Mouse (Mus musculus) gastrocnemius, adult 18-20 months (tissue): ENCODE measurements around the gene Zfp560. TPM values are rescaled to one million over a fixed set of nuclear protein-coding genes. Genes with fewer than 3 reads are reported as not detected.
A peak's percentile ranks its signal among the peaks of the same experiment; 100 is the strongest.
"Not testable (repeated sequence)": the region's sequence is repeated elsewhere in the genome, so short reads cannot be mapped to it uniquely, and the experiment has no call there.

Experiments used
- DNase-seq: peaks from one replicate; pipeline ENCODE4 v3.0.0; 2021; ENCODE audit warnings: low spot score
- long read RNA-seq, 2 experiments: library from polyadenylated mRNA; stranded (forward); transcript quantifications; one replicate each; pipeline ENCODE4 v2.0.0; 2021
- total RNA-seq, 2 experiments: library from RNA; stranded (reverse); gene quantifications; 2 replicates each; pipeline ENCODE4 v1.2.3; 2021

Zfp560 gene
- 10 to 100 TPM; 12.7 to 13.5 TPM for total RNA-seq
- long read RNA-seq, experiment 1, transcript Zfp560-202 (3 exons, 608 nt), result major isoform, 14 of 16 reads
- long read RNA-seq, experiment 1, partial matches to known transcripts, result 0 of 16 reads
- long read RNA-seq, experiment 1, other reads (novel, unspliced or antisense), result 2 of 16 reads
- long read RNA-seq, experiment 2, transcript Zfp560-202 (3 exons, 608 nt), result major isoform, 9 of 9 reads
- long read RNA-seq, experiment 2, partial matches to known transcripts, result 0 of 9 reads
- long read RNA-seq, experiment 2, other reads (novel, unspliced or antisense), result 0 of 9 reads

DNA sequence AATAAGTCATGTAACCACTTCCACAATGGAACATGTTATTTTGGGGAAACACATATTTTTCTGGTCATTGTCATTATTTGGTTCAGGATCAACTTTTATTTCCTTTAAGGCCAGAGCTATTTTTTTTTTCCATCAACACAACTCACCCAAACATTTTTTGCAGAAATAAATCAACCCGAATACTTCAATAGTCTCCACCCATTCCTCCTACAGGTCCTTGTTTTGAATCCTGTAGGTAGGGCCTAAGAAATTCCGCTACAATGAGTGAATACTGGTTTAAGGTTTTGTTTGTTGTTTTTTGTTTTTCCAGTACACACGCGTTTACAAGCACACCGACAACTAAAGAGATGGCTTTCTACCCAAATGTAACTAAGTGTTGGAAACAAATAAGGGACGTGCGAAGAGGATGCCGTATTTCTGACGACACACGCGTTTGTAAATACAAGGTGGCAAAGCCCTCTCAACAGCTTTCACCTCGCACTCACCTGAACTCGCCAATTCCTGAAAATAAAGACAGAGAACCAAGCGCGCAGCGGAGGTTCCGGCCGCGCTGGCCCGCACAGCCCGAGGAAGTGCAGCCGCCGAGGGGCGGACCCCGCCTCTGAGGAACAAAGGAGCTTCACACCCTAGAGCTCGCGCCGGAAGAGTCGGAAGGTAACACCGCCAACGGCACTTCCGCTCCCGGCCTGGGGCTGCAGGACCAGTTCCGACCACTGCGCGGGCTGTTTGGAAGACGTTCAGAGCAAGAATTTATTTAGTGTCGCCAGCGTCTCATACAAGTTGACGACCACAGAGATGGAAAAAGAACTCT lies at the start of gene Zfp560:
Zfp560 (minus strand) TSS at position 646 of the 811 bp plus-strand sequence.
- DNase-seq, result peak; percentile 86

DNA sequence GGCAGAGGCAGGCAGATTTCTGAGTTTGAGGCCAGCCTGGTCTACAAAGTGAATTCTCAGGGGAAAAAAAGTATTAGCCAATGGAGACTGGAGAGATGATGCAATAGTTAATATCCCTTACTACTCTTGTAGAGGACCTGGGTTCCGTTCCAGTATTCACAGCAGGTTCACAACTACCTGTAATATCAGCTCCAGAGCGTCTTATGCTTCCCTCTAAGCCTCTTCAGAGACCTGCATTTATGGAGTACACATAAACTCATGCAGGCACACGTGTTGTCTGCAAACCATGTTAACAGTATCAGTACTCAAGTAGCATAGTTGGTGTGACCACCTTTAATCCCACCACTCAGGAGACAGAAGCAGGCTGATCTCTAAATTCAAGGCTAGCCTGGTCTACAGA lies 45.0 kb upstream of the Zfp560 start:
- DNase-seq, result no peak

DNA sequence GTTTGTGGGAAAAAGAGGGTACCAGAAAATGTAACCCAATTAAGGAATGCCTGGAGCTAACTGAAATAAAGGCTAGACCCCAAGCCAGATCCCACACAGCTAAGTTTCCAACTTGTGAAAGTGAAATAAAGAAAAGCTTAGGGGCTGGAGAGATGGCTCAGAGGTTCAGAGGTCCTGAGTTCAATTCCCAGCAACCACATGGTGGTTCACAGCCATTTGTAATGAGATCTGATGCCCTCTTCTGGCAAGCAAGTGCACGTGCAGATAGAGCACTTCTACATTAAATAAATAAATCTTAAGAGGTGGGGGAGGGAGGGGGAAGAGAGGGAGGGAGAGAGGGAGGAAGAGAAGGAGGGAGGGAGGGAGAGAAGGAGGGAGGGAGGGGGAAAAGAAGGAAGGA lies 26.5 kb upstream of the Zfp560 start:
- no peak for DNase-seq

DNA sequence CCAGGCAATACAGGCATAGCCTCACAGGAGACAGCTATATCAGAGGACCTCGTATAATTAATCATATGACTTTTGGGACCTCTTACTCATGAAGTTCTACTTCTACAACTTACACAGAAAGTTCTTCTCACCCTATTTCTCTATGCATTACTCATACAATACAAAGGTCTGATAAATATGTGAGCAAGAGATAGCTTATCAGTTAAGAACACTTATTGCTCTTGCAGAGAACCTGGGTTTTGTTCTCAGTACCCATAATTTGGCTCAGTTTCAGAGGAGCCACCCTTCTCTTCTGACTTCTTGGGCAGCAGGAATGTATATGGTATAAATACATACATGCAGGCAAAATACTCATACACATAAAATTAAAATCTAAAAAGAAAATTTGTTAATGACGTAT lies 24.3 kb upstream of the Zfp560 start:
- DNase-seq, result no peak

DNA sequence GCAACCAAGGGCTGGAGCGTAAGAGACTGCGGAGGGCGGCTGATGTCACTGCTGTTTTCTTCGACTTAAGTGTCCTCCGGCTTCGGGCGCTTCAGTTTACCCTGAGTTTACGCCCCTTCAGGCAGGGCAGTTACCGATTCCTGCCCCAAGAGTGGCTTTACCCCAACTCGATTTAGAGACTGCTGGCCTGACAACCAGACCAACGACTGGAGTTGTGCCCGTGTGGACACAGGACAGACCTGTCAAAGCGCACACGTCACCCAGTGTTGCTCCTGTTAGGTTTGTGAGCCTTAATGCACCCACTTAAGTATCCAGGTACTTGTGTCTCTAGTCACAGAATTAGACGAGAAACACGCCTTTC lies 346 bp upstream of the Zfp560 start:
- no peak for DNase-seq

DNA sequence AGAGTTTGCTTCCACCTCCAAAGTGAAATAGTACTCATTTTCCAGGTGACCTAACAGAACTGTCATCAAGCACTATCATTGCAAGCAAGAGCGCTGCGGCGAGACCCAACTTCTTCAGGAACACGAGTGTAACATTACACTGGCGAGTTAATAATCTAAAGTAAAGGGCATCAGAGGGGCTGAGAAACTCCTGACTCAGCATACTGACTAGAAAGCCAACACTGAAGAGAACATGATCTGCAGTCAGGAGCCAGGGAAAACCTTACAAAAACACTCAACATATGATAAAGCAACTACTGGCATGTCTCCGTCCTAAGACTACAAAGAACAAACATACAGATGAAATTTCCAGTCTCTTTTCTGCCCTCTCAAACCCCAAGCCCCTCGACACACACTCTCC lies 1.3 kb downstream of the Zfp560 start:
- DNase-seq, result no peak

DNA sequence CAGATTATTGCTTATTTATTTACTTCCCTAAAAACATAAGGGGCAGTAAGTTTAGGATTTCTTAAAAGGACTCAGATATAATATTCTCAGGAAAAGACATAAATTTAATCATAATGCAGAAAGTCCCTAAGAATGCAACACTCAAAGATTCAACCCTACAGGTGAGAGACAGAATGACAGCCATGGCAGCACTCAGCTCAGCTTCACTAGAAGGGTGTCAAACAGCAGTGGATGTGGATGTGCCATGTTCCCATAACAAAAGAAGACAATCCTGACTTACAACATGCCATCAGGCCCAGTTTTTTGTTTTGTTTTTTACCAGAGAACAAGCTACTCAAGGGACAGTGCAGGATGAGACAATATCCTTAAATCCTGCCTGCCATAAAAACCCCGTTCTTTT lies 10.3 kb downstream of the Zfp560 start:
- DNase-seq, result no peak

- no peak for DNase-seq
Measured at GRCm38 (mm10) chr9:20367311-20367710, 17.7 kb downstream of the Zfp560 start.

DNA sequence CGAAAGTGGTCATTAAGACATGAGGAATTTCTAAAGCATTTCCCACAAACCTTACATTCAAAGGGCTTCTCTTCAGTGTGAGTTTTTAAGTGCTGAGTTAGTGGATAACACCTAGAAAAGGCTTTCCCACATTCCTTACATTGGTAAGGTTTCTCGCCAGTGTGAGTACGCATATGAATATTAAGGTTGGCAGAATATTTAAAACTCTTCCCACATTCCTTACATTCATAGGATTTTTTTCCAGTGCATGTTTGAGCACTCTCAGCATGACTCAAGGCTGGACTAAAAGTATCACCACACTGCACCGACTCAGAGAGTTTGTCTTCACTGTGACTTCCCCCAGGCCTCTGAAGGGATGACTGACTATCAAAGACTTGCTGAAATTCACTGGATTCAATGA lies 36.5 kb downstream of the Zfp560 start:
- DNase-seq, result no peak

DNA sequence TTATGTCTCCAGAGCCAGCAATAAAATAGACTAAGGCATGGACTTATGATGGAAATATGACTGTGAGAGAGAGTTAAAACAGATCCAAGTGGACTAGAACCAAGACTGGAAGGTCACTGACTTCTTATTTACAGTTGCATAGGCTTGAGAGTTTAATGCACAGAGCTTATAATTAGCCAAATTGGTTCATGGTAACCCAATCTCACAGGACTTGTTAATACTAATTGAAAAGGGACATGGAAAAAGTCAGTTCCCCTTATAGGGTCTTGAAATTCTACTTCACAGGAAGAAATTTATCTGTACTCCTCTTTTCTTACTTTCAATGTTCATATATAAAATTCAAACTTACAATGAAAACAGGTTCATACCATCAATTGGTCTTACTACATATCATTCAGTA lies 49.0 kb downstream of the Zfp560 start, which contains the start of gene Olfr18:
Olfr18 (minus strand) TSS at position 101 of the 400 bp plus-strand sequence.
- no peak for DNase-seq

- no peak for DNase-seq
Measured at GRCm38 (mm10) chr9:20298232-20298631, 86.7 kb downstream of the Zfp560 start, which contains the start of gene Olfr873. Gene Olfr873 (plus strand): TSS chr9:20298532.

GRCm38 (mm10) chr9:20295562-20295961 lies 89.4 kb downstream of the Zfp560 start:
- not testable (repeated sequence) for DNase-seq

Other genes starting within 250 kb of the Zfp560 start
- not detected for gene Olfr870, start 211.1 kb downstream of the Zfp560 start, total RNA-seq
- gene Olfr871, start 173.0 kb downstream of the Zfp560 start, total RNA-seq, result not detected
- not detected for gene Olfr872, start 148.1 kb downstream of the Zfp560 start, total RNA-seq
- not detected for gene Olfr39, start 102.8 kb downstream of the Zfp560 start, total RNA-seq
- gene Olfr873, start 86.6 kb downstream of the Zfp560 start, total RNA-seq, result not detected
- gene Olfr18, start 49.1 kb downstream of the Zfp560 start, total RNA-seq, result not detected
- 1 to 10 TPM; 5.9 to 7.0 TPM for gene Zfp26, start 75.0 kb upstream of the Zfp560 start, total RNA-seq
- 1 to 10 TPM; 7.2 to 7.5 TPM for gene Zfp426, start 107.6 kb upstream of the Zfp560 start, total RNA-seq
- 10 to 100 TPM; 15.6 to 15.8 TPM for gene Zfp266, start 136.2 kb upstream of the Zfp560 start, total RNA-seq
- 1 to 10 TPM; 1.7 to 2.3 TPM for gene Zfp846, start 196.1 kb upstream of the Zfp560 start, total RNA-seq